Mouse (Mus musculus) MEL (cell line): Measurements from ENCODE around the gene Gpha2. TPM values are rescaled to one million over a fixed set of nuclear protein-coding genes. Genes with fewer than 3 reads are reported as not detected.
A peak's percentile ranks its signal among the peaks of the same experiment; 100 is the strongest.

Experiments used
- DNase-seq: peaks from one replicate; pipeline ENCODE4 v3.0.0; 2011; ENCODE audit warnings: low read depth, low spot score
- H3K27ac ChIP-seq: 2 replicates; pipeline ENCODE4 v1.5.1; 2012; ENCODE audit warnings: low read depth, mild to moderate bottlenecking, control low read depth, low read length, moderate library complexity; ENCODE audit not compliant: control insufficient read depth
- H3K27me3 ChIP-seq, 2 experiments: fragments of 150-350 bp in 1 of 2; sonication (generic) in 1 of 2; 2 replicates each; pipeline ENCODE4 v1.6.1; 2012; ENCODE audit warnings: low read length in 2 of 2, mild to moderate bottlenecking in 2 of 2, improper control_type of control experiment in 1 of 2, moderate library complexity in 1 of 2; ENCODE audit not compliant: insufficient read depth in 2 of 2, control insufficient read depth in 1 of 2
- H3K36me3 ChIP-seq, 2 experiments: 2 replicates each; pipeline ENCODE4 v1.6.1; 2012 to 2014; ENCODE audit warnings: low read length in 2 of 2, improper control_type of control experiment in 1 of 2, inconsistent platforms in 1 of 2, mild to moderate bottlenecking in 1 of 2; ENCODE audit not compliant: insufficient read depth in 2 of 2, control insufficient read depth in 1 of 2
- H3K4me1 ChIP-seq, 2 experiments: fragments of 150-350 bp in 1 of 2; sonication (generic) in 1 of 2; 2 replicates each; pipeline ENCODE4 v1.6.1; 2012; ENCODE audit warnings: low read length in 2 of 2, improper control_type of control experiment in 1 of 2, mild to moderate bottlenecking in 1 of 2; ENCODE audit not compliant: insufficient read depth in 2 of 2, control insufficient read depth in 1 of 2
- H3K4me3 ChIP-seq, 2 experiments: fragments of 150-350 bp in 1 of 2; sonication (generic) in 1 of 2; 2 replicates each; pipeline ENCODE4 v1.5.1; 2012; ENCODE audit warnings: low read depth in 2 of 2, low read length in 2 of 2, mild to moderate bottlenecking in 2 of 2, moderate library complexity in 2 of 2, control low read depth in 1 of 2, improper control_type of control experiment in 1 of 2; ENCODE audit not compliant: control insufficient read depth in 1 of 2, insufficient read depth in 1 of 2
- H3K79me2 ChIP-seq: 2 replicates; pipeline ENCODE4 v1.6.1; 2012; ENCODE audit warnings: mild to moderate bottlenecking, low read length, moderate library complexity; ENCODE audit not compliant: control insufficient read depth, poor library complexity, insufficient read depth
- H3K9ac ChIP-seq: 2 replicates; pipeline ENCODE4 v1.6.1; 2012; ENCODE audit warnings: low read depth, mild to moderate bottlenecking, control low read depth, low read length, moderate library complexity; ENCODE audit not compliant: control insufficient read depth, poor library complexity, severe bottlenecking
- H3K9me3 ChIP-seq: fragments of 150-350 bp; sonication (generic); replicated peaks from 2 replicates; pipeline ENCODE4 v1.6.1; 2012; ENCODE audit warnings: mild to moderate bottlenecking, low read length, improper control_type of control experiment, moderate library complexity; ENCODE audit not compliant: insufficient read depth
- CTCF ChIP-seq, 3 experiments: IDR thresholded peaks in 2 of 3; conservative IDR thresholded peaks in 1 of 3; 2 replicates each; pipeline ENCODE4 v1.5.1; 2011 to 2012; ENCODE audit warnings: low read length in 3 of 3, low read depth in 2 of 3, mild to moderate bottlenecking in 2 of 3, improper control_type of control experiment in 1 of 3, inconsistent platforms in 1 of 3, mixed read lengths in 1 of 3, moderate library complexity in 1 of 3; ENCODE audit not compliant: control insufficient read depth in 1 of 3, insufficient read depth in 1 of 3, poor library complexity in 1 of 3, severe bottlenecking in 1 of 3
- E2F4 ChIP-seq: IDR thresholded peaks from 2 replicates; pipeline ENCODE4 v1.6.1; 2011; ENCODE audit warnings: low read depth, low read length, improper control_type of control experiment, borderline replicate concordance
- EP300 ChIP-seq, 2 experiments: IDR thresholded peaks; 2 replicates each; pipeline ENCODE4 v1.6.1; 2011; ENCODE audit warnings: improper control_type of control experiment in 2 of 2, low read length in 2 of 2, low read depth in 1 of 2, mild to moderate bottlenecking in 1 of 2
- KAT2A ChIP-seq: conservative IDR thresholded peaks from 2 replicates; pipeline ENCODE4 v1.6.1; 2012; ENCODE audit warnings: low read depth, low read length, improper control_type of control experiment, inconsistent platforms
- MEF2A ChIP-seq: IDR thresholded peaks from 2 replicates; pipeline ENCODE4 v1.6.1; 2014; ENCODE audit warnings: low read depth, mild to moderate bottlenecking, inconsistent platforms, low read length, improper control_type of control experiment; ENCODE audit not compliant: poor library complexity, insufficient replicate concordance, severe bottlenecking; ENCODE audit errors: extremely low read depth
- NRF1 ChIP-seq: IDR thresholded peaks from 2 replicates; pipeline ENCODE4 v1.6.1; 2014; ENCODE audit warnings: low read depth, mild to moderate bottlenecking, inconsistent platforms, low read length, improper control_type of control experiment, moderate library complexity; ENCODE audit not compliant: poor library complexity, insufficient read depth, severe bottlenecking
- POLR2AphosphoS2 ChIP-seq: IDR thresholded peaks from 2 replicates; pipeline ENCODE4 v1.6.1; 2011; ENCODE audit warnings: low read length, improper control_type of control experiment
- POLR2AphosphoS5 ChIP-seq: IDR thresholded peaks from 2 replicates; pipeline ENCODE4 v1.6.1; 2012; ENCODE audit warnings: low read depth, borderline replicate concordance, mild to moderate bottlenecking, inconsistent platforms, low read length, moderate library complexity, mixed read lengths
- RAD21 ChIP-seq: IDR thresholded peaks from 2 replicates; pipeline ENCODE4 v1.6.1; 2011; ENCODE audit warnings: mild to moderate bottlenecking, low read depth, low read length, improper control_type of control experiment
- SMC3 ChIP-seq: IDR thresholded peaks from 2 replicates; pipeline ENCODE4 v1.6.1; 2011; ENCODE audit warnings: low read depth, low read length, improper control_type of control experiment
- TCF12 ChIP-seq: IDR thresholded peaks from 2 replicates; pipeline ENCODE4 v1.6.1; 2014; ENCODE audit warnings: low read depth, mild to moderate bottlenecking, inconsistent platforms, low read length, improper control_type of control experiment, moderate library complexity
- USF2 ChIP-seq, 2 experiments: IDR thresholded peaks; 2 replicates each; pipeline ENCODE4 v1.6.1; 2011 to 2012; ENCODE audit warnings: improper control_type of control experiment in 2 of 2, low read length in 2 of 2, borderline replicate concordance in 1 of 2, inconsistent platforms in 1 of 2, low read depth in 1 of 2, mild to moderate bottlenecking in 1 of 2; ENCODE audit not compliant: insufficient read depth in 1 of 2
- ZC3H11A ChIP-seq: IDR thresholded peaks from 2 replicates; pipeline ENCODE4 v1.6.1; 2012; ENCODE audit warnings: low read depth, mild to moderate bottlenecking, inconsistent platforms, low read length, improper control_type of control experiment
- ZKSCAN1 ChIP-seq: IDR thresholded peaks from 2 replicates; pipeline ENCODE4 v1.6.1; 2012; ENCODE audit warnings: low read depth, mild to moderate bottlenecking, inconsistent platforms, low read length, improper control_type of control experiment, moderate library complexity
- ZMIZ1 ChIP-seq: IDR thresholded peaks from 2 replicates; pipeline ENCODE4 v1.6.1; 2012; ENCODE audit warnings: low read depth, mild to moderate bottlenecking, inconsistent platforms, low read length, improper control_type of control experiment, moderate library complexity
- ZNF384 ChIP-seq: IDR thresholded peaks from 2 replicates; pipeline ENCODE4 v1.6.1; 2012; ENCODE audit warnings: low read depth, mild to moderate bottlenecking, inconsistent platforms, low read length, improper control_type of control experiment
- polyA plus RNA-seq, 2 experiments: library from polyadenylated mRNA; stranded (reverse) in 1 of 2; unstranded in 1 of 2; fragments of >175 nt in 1 of 2; fragments of >200 nt in 1 of 2; gene quantifications; 2 replicates each; pipeline versions ENCODE4 v1.2.1 to v1.2.4; 2012; ENCODE audit warnings: low replicate concordance in 2 of 2, low read depth in 1 of 2; ENCODE audit not compliant: insufficient read length in 2 of 2, insufficient read depth in 1 of 2, missing spikeins in 1 of 2
- total RNA-seq: library from RNA; depleted of rRNA; stranded (reverse); fragments of 300-350 nt; gene quantifications from 2 replicates; pipeline ENCODE4 v1.2.3, GENCODE M21; 2012

Gene Gpha2
- total and polyA plus RNA-seq, 3 experiments = 0.19 TPM; not detected in 2

GRCm38 (mm10) chr19:6264200-6264599 lies 38.0 kb downstream of the Gpha2 start:
- Histone ChIP-seq H3K27ac (no peak overlapping the region), H3K9me3 (no peaks in the 10 kb centered on the region), H3K4me3 (no peak overlapping the region), H3K79me2 (no peaks in the 10 kb centered on the region), H3K27me3 (no peaks in the 10 kb centered on the region), H3K4me1 (no peaks in the 10 kb centered on the region; a peak in 1 of 4 replicates), H3K36me3 (peaks cover 0 to 2% of the 10 kb centered on the region in 2 experiments; a peak in 2 of 4 replicates), H3K9ac (no peak overlapping the region)
- DNase-seq = no peak
- no peak for TF ChIP-seq ZKSCAN1
- no peak for TF ChIP-seq EP300 (IDR thresholded peaks at IDR 0.05; ENCODE audit: low read depth in 1 of 2, low read length in 2 of 2)

- no peak overlapping the region for H3K4me3 ChIP-seq
- no peak overlapping the region for H3K9ac ChIP-seq
- no peaks in the 10 kb centered on the region for H3K9me3 ChIP-seq
- no peak overlapping the region for H3K27ac ChIP-seq
- H3K27me3 ChIP-seq = no peaks in the 10 kb centered on the region
- TF ChIP-seq NRF1 = no peak
- TF ChIP-seq USF2 (IDR thresholded peaks at IDR 0.05; ENCODE audit: borderline replicate concordance in 1 of 2, insufficient read depth in 1 of 2, low read depth in 1 of 2, low read length in 2 of 2) = no peak
- TF ChIP-seq MEF2A = no peak
- no peak for TF ChIP-seq KAT2A
- no peak for TF ChIP-seq TCF12
- no peak for TF ChIP-seq POLR2AphosphoS2
- no peak for TF ChIP-seq ZMIZ1
- no peak for TF ChIP-seq E2F4
- TF ChIP-seq SMC3 = no peak
- DNase-seq = no peak
- peaks cover 0 to 2% of the 10 kb centered on the region in 2 experiments; a peak in 2 of 4 replicates for H3K36me3 ChIP-seq
- H3K4me1 ChIP-seq = no peaks in the 10 kb centered on the region; a peak in 1 of 4 replicates
- no peaks in the 10 kb centered on the region for H3K79me2 ChIP-seq
Measured at GRCm38 (mm10) chr19:6264945-6265344, 38.8 kb downstream of the Gpha2 start.

DNA sequence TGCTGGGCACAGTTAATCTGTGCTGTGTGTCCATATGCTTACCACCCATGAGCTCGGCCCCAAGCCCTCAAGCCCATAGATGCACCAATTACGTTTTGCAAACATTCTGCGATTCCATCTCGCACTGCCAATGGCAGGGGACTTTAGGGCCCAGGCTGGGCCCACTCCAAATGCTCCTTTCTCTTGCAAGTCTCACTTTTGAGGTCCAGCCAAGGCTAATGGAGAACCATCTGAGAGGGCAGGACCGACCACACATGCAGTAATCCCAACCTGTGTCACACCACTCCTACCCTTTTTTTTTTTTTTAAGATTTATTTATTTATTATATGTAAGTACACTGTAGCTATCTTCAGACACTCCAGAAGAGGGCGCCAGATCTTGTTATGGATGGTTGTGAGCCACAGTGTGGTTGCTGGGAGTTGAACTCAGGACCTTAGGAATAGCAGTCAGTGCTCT lies 39.6 kb downstream of the Gpha2 start:
- TF ChIP-seq ZNF384 (peak; percentile 75), RAD21 (peak; percentile 6), ZC3H11A (peak; percentile 13; the same call in 1 of the 2 replicates), KAT2A (no peak), SMC3 (peak; percentile 38; the same call in 1 of the 2 replicates), POLR2AphosphoS5 (no peak), CTCF (IDR thresholded peaks at IDR 0.05 in 2 of 3, conservative IDR thresholded peaks at IDR 0.05 in 1 of 3; ENCODE audit: control insufficient read depth in 1 of 3, insufficient read depth in 1 of 3, low read depth in 2 of 3, low read length in 3 of 3, poor library complexity in 1 of 3, severe bottlenecking in 1 of 3) (peak in 1 of 3 experiments; percentile 35; a peak in 3 of 6 replicates)
- Histone ChIP-seq H3K36me3 (no peaks in the 10 kb centered on the region; a peak in 1 of 4 replicates), H3K9ac (no peak overlapping the region), H3K4me1 (no peaks in the 10 kb centered on the region; a peak in 1 of 4 replicates), H3K9me3 (no peaks in the 10 kb centered on the region), H3K79me2 (no peaks in the 10 kb centered on the region), H3K27ac (no peak overlapping the region), H3K4me3 (no peak overlapping the region), H3K27me3 (no peaks in the 10 kb centered on the region)
- DNase-seq = peak; percentile 24
